Mouse (Mus musculus) retina, postnatal 1 day (tissue): ENCODE results near the gene Fads6.

Experiments used
- DNase-seq: peaks from one replicate; pipeline ENCODE4 v3.0.0-alpha.2; 2012

Fads6 gene

DNA sequence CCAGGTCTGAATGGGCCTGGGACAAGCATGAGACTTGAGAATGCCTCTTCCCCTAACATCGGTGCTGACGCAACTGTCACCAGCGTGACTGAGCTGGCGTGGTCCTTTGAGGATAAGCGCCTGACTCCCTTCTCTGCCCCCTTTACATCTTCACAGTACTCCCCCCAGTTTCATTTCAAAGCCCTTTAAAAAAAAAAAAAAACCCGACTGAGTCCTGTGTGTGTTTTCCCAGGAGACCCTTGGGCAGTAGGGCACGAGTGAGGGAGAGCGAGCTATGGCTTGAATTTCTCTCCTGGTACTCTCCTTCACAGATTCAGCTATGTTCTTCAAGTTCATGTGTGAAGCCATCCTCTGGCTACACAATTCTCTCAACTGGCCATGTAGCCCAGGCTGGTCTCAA is 697 bp upstream of the Fads6 start:
- DNase-seq, result no peak

- DNase-seq, result no peak
Observed at GRCm38 (mm10) chr11:115296471-115297210, 822 bp downstream of the Fads6 start.

DNA sequence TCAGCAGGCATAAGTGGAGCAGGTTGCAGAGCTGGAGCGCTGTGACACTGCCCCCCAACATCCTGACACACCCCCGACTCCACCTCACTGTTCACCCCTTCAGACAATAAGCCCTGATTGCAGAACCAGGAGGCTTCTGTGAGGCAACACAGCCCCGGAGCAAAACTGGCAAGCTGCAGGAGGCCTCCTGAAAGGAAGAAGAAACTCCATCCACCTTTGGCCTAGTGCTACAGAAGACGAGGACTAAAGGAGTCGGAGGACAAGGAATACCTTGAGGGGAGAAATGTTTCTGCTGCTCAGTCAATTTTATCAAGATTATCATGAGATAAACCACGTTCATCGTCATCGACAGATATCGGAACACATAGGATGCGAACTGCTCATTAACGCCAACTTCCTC is 1.5 kb downstream of the Fads6 start:
- no peak for DNase-seq

DNA sequence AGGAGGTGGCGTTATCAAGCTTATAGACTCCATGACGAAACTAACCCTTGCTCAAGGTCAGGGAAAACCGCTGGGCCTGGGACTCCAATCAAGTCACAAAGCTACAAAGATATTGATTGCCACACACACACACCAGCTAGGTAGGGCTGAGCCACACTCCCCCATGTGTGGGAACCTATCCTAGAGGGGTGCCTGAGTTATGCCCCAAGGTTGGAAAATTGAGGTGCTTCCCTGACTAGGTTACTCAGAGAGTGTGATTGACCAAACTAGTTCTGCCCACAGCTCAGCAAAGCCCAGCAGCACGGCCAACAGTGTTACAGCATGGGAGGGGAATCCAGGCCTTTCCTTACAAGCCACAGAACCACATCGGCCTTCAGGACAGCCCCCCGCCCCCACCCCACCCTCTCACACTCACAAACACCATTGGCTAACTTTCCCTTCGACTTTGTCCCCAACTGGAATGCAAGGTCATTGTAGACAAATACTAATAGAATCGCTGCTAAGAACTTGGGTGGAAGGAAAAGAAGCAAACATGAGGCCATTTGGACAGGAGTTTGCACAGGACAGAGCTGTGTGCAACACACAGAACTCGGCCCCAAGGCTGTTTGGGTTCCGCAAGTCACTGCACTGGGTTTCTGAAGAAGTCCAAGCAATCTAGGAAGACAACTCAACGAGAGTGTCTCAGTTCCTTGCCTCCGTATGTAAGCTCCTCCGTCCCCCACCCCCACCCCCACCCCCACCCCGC is 4.7 kb downstream of the Fads6 start:
- DNase-seq, result no peak

- DNase-seq, result no peak
Observed at GRCm38 (mm10) chr11:115291503-115291902, 6.0 kb downstream of the Fads6 start.

- DNase-seq, result peak; percentile 29
Observed at GRCm38 (mm10) chr11:115290919-115291318, 6.5 kb downstream of the Fads6 start.

- DNase-seq, result no peak
Observed at GRCm38 (mm10) chr11:115290314-115290713, 7.1 kb downstream of the Fads6 start.

GRCm38 (mm10) chr11:115289885-115290284 is 7.6 kb downstream of the Fads6 start:
- DNase-seq, result peak; percentile 40

GRCm38 (mm10) chr11:115288305-115288704 is 9.2 kb downstream of the Fads6 start:
- no peak for DNase-seq

- peak; percentile 49 for DNase-seq
Observed at GRCm38 (mm10) chr11:115287386-115287785, 10.1 kb downstream of the Fads6 start.

- DNase-seq, result no peak
Observed at GRCm38 (mm10) chr11:115286201-115286993, 11.1 kb downstream of the Fads6 start.

DNA sequence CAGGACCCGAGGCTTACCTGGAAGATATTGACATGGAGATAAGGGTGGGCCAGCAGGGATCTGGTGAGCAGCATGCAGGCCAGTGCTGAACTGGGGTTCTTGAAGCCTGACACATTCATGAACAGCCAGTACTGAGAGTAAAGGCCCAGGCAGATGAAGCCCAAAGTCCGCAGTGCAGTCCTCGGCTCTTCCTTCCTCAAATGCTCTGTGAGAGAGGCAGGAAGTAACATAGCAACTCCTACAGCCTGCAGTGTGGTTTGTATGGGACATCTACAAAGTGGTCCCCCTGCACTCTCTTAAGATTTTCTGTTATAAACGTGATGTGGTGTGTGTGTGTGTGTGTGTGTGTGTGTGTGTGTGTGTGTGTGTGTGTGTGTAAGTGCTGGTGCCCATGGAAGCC is 12.2 kb downstream of the Fads6 start:
- DNase-seq, result no peak

GRCm38 (mm10) chr11:115283891-115284620 is 13.4 kb downstream of the Fads6 start:
- DNase-seq, result no peak

- no peak for DNase-seq
Observed at GRCm38 (mm10) chr11:115283486-115283765, 14.0 kb downstream of the Fads6 start.

- no peak for DNase-seq
Observed at GRCm38 (mm10) chr11:115282723-115283485, 14.6 kb downstream of the Fads6 start.

DNA sequence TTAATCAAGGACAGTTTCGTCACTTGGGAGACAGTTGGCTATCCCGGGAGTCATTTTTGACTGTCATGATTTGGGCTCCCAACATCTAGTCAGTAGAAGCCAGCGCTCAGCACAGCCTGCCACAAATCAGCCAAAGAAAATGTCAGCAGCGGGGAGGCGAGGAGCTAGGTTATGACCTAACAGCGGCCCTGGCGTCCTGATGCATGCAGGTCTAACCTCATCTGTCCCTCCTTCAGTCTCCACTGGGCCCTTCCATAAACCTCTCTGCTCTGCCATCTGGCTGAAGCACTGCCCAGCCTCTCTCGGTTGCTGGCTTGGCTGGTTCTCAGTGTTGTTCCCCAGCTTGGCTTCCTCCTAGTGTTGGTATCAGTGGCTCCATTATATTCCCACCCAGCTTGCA is 15.2 kb downstream of the Fads6 start:
- no peak for DNase-seq

GRCm38 (mm10) chr11:115279726-115280125 is 17.7 kb downstream of the Fads6 start:
- DNase-seq, result no peak

DNA sequence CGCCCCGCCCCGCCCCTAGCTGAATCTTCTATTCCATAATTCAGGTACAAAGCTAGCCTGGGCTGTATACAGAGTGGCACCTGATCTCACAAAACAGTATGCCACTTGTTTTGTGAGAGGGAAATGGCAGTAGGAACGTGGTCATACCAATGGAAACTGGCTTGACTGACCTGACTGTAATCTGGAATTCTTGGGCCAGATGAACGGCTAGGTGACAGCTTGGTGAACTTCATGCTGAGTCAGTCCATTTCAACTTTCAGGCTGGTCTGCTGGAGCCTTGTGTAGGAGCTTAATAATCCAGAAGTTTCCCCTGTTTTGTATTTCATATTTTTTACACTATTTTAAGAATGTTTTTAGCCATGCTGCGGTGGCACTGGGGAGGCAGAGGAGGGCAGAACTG is 19.3 kb downstream of the Fads6 start:
- no peak for DNase-seq

- no peak for DNase-seq
Observed at GRCm38 (mm10) chr11:115277604-115277975, 19.9 kb downstream of the Fads6 start.

DNA sequence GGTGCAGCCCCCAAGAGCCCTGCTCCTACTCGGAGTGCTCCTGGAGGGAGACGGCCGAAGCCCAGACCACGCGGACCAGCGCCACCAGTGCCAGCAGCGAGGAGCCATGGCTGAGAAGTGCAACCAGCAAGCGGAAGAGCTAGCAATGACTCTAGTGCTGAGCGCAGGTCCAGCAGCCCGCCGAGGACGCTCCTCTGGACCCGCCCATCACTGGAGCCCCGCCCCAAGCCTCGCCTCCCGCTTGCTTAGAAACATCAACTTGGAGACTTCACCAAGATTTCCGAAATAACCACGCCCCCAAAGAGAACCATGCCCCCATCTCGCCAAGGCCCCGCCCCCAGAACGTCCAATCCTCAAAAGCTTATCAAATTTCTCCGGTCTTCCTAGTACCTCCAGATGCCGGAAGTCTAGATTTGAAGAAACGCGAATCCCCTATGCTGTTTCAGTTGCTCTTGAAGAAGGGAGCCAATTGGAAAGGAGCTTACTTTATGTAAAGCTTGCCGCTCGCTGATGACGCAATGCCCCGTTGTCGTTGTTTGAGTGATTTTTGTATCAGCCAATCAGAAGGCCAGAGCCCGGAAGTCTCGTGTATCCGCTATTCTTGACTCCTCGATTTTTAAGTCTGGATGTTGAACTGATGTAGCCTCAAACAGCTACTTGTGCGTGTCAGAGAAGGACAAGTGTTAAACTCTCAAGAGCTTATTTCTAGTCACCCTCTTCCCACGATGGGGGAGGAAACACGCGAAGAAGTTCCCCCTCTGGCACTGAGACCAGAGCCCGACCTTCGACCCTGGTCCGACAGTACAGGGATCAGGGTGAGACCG is 20.5 kb downstream of the Fads6 start, which contains the start of gene Fdxr:
TSS of gene Fdxr (minus strand) at position 271 of the 824 bp plus-strand sequence.
- peak; percentile 100 for DNase-seq

- DNase-seq, result no peak
Observed at GRCm38 (mm10) chr11:115275954-115276353, 21.5 kb downstream of the Fads6 start.
